Mouse (Mus musculus) bone marrow, adult 2 months (tissue): ENCODE measurements at regions not wholly inside any gene's neighbourhood (a gene's known extent, or its start where the extent isn't known, plus 50 kb on each side); places are given as distances from the start of the nearest gene placed in this dataset.

Source experiments
- H3K27ac ChIP-seq: fragments of 200-500 bp; 2 replicates; pipeline ENCODE4 v1.5.1; 2012; ENCODE audit warnings: low read depth, mild to moderate bottlenecking, control low read depth, inconsistent platforms, low read length; ENCODE audit not compliant: control insufficient read depth, poor library complexity, insufficient read depth
- H3K4me1 ChIP-seq: fragments of 200-500 bp; 2 replicates; pipeline ENCODE4 v1.6.1; 2011; ENCODE audit warnings: low read length; ENCODE audit not compliant: control insufficient read depth, insufficient read depth
- H3K4me3 ChIP-seq: fragments of 200-500 bp; replicated peaks from 2 replicates; pipeline ENCODE3; 2011; ENCODE audit warnings: mild to moderate bottlenecking, low read depth, low read length, control low read depth; ENCODE audit not compliant: control insufficient read depth
- CTCF ChIP-seq: fragments of 200-500 bp; IDR thresholded peaks from 2 replicates; pipeline ENCODE4 v1.5.1; 2011; ENCODE audit warnings: low read length, control low read depth; ENCODE audit not compliant: control insufficient read depth, insufficient read depth
- POLR2A ChIP-seq: fragments of 200-500 bp; IDR thresholded peaks from 2 replicates; pipeline ENCODE4 v1.6.1; 2011; ENCODE audit warnings: low read depth, mild to moderate bottlenecking, control low read depth, low read length, borderline replicate concordance; ENCODE audit not compliant: control insufficient read depth
- WGBS: fragments of 180-500 bp; shearing (Covaris S2); methylation state at CpG from one replicate; pipeline ENCODE4 v1.1.7; 2018; 5-methylcytosine and 5-hydroxymethylcytosine counted together

GRCm38 (mm10) chr2:117399487-117399886, 56.7 kb upstream of the Rasgrp1 start:
- Histone ChIP-seq H3K4me3 (no peak overlapping the region), H3K27ac (no peak overlapping the region), H3K4me1 (no peaks in the 10 kb centered on the region)
- TF ChIP-seq POLR2A = no peak
- no peak for TF ChIP-seq CTCF
- 53% methylated on average over 2 of the region's 2 CpGs for WGBS

DNA sequence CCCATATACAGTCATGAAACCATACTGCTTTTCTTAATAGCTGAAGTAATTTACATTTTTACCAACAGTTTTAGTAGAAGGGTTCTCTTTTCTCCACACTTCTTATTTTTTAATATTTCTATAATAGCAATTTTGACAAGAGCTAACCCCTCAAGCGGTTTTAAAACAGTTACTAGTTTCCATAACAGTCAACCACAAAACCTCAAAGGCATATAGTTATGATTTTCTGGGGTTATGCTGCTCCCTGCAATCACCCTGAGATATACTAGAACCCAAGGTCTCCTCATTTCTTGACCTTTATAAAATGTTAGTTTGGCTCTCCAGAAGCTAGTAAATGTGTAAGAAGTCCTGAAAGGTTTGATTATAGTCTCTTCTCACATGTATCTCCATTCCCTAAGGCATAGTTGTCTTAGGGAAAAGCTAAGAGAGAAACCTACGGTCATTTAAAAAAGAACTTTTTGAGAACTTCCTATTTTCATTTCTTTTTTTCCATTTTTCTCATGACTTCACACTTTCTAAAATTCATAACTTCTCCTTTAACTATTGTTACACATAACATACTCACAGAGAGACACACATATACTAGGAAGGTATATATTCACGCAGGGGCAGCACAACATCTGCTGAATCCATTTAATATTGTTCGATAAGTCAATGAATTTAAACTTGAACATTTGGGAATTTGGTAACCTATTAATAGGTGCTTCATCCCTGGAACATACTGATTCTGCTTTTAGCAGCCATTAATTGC, 60.8 kb upstream of the Rasgrp1 start:
- TF ChIP-seq POLR2A (no peak), CTCF (no peak)
- Histone ChIP-seq H3K27ac (no peak overlapping the region), H3K4me1 (peaks cover 1% of the 10 kb centered on the region; the same call in 1 of the 2 replicates), H3K4me3 (no peak overlapping the region)
- 36% methylated on average over 4 of the region's 4 CpGs for WGBS

GRCm38 (mm10) chr2:117405453-117405852, 62.7 kb upstream of the Rasgrp1 start:
- 0 out of 2 replicates have a peak overlapping the region, but pooled peaks have one; percentile 24 for H3K27ac ChIP-seq
- H3K4me1 ChIP-seq = peaks cover 1% of the 10 kb centered on the region; the same call in 1 of the 2 replicates
- WGBS = 20% methylated on average over 2 of the region's 2 CpGs
- no peak overlapping the region for H3K4me3 ChIP-seq
- TF ChIP-seq CTCF (no peak), POLR2A (no peak)

GRCm38 (mm10) chr2:117408241-117408640, 65.4 kb upstream of the Rasgrp1 start:
- peaks cover 1% of the 10 kb centered on the region; the same call in 1 of the 2 replicates for H3K4me1 ChIP-seq
- TF ChIP-seq CTCF = no peak
- TF ChIP-seq POLR2A = no peak
- H3K27ac ChIP-seq = no peak overlapping the region
- WGBS = 63% methylated on average over 5 of the region's 5 CpGs
- H3K4me3 ChIP-seq = no peak overlapping the region

GRCm38 (mm10) chr2:117412045-117412606, 69.3 kb upstream of the Rasgrp1 start:
- no peak for TF ChIP-seq POLR2A
- TF ChIP-seq CTCF = 0 out of 2 replicates have a peak, but pooled peaks have one; percentile 12
- Histone ChIP-seq H3K27ac (no peak overlapping the region), H3K4me1 (no peaks in the 10 kb centered on the region; the same call in 1 of the 2 replicates), H3K4me3 (no peak overlapping the region)
- 35% methylated on average over 4 of the region's 4 CpGs for WGBS

- Histone ChIP-seq H3K27ac (no peak overlapping the region), H3K4me1 (no peaks in the 10 kb centered on the region), H3K4me3 (no peak overlapping the region)
- TF ChIP-seq POLR2A = no peak
- no peak for TF ChIP-seq CTCF
- WGBS = 65% methylated on average over 8 of the region's 8 CpGs
Observed at GRCm38 (mm10) chr2:117417229-117417970, 74.6 kb upstream of the Rasgrp1 start.

GRCm38 (mm10) chr2:117418121-117418615, 75.4 kb upstream of the Rasgrp1 start:
- H3K4me3 ChIP-seq = no peak overlapping the region
- WGBS = 80% methylated on average over 8 of the region's 8 CpGs
- H3K27ac ChIP-seq = no peak overlapping the region
- no peaks in the 10 kb centered on the region for H3K4me1 ChIP-seq
- no peak for TF ChIP-seq POLR2A
- no peak for TF ChIP-seq CTCF

GRCm38 (mm10) chr2:117418711-117419110, 75.9 kb upstream of the Rasgrp1 start:
- TF ChIP-seq CTCF (no peak), POLR2A (no peak)
- 41% methylated on average over 3 of the region's 3 CpGs for WGBS
- H3K27ac ChIP-seq = no peak overlapping the region
- no peaks in the 10 kb centered on the region for H3K4me1 ChIP-seq
- no peak overlapping the region for H3K4me3 ChIP-seq
